Mouse (Mus musculus) regulatory T cell (primary cell): ENCODE measurements around the gene Gstp2.

Experiments used
- in situ Hi-C: fragments of 300-600 bp; cut with MboI, MseI; formaldehyde crosslinking; loops from one replicate; pipeline ENCODE4 v1.15.1; 2025; ENCODE audit warnings: high pct_unique_total_duplicates

Gstp2 gene

DNA sequence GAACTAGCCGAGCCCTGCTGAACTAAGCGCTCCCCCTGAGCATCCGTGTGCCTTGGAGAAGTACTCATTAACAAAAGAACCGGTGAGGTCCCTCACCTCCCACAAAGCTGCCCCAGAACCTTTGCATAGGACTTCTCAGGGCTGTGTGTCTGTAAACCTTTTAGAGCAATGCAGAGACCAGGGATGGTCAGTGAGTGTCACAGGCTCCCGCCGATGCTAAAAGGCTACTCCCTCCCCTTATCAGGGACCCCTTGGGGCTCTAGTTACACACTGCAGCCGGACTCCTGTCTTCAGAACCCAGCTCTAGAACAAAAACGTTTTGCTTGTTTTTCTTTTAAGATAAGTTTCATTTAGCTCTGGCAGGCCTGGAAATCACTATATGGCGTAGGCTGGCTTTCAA is 32.8 kb downstream of the Gstp2 start:
- in situ Hi-C loops = no loop called here

- in situ Hi-C loops = no loop called here
These were observed 33.3 kb downstream of the Gstp2 start, which contains the start of gene Ndufv1 for GRCm38 (mm10) chr19:4012432-4013022. Gene Ndufv1, minus strand, starts transcription at chr19:4012806.

- in situ Hi-C loops = no loop called here
These were observed 34.7 kb downstream of the Gstp2 start for GRCm38 (mm10) chr19:4011086-4011485.

- in situ Hi-C loops = no loop called here
These were observed 39.9 kb downstream of the Gstp2 start for GRCm38 (mm10) chr19:4005971-4006370.

DNA sequence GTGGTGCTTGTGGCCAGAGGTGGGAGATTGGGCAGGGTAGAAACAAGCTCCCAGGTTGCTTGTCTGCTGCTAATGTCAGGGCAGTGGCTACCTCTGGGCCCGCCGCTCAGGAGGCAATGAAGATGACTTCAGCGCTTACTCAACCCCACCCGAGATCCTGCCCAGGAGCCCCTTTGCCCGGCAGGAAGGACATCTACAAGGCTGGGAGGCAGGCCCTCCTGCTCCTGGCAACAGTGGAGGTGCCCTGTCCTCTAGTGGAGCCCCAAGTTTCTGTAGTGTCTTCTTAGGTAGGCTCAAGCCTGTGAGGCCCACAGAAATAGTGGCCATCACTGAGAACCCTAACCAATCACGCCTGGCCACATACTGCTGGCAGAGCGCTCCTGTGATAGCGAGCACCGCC is 40.7 kb downstream of the Gstp2 start:
- in situ Hi-C loops = no loop called here

- in situ Hi-C loops = no loop called here
These were observed 41.5 kb downstream of the Gstp2 start for GRCm38 (mm10) chr19:4004331-4004730.

GRCm38 (mm10) chr19:4003641-4004040 is 42.2 kb downstream of the Gstp2 start:
- in situ Hi-C loops = no loop called here

DNA sequence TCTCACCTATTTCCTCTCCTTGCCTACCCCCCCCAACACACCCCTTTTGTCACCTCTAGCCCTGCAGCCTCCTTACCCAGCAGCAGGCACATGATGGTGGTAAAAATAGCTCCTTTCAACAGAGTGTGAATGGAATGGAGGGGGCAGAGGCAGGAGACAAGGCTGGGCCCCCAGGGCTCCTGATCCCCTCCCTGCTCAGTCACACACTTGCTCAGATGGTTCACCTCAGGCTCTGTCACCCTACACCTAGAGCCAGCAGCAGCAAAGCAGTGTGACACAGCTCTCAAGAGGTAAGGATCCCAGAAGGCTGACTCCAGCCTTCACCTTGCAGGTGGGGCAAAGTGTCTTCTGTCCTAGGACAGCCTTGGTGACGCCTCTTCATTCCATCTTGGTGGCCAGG is 42.7 kb downstream of the Gstp2 start, which contains the start of gene Doc2g:
Doc2g (plus strand) TSS at position 202 of the 400 bp plus-strand sequence.
- in situ Hi-C loops = no loop called here

DNA sequence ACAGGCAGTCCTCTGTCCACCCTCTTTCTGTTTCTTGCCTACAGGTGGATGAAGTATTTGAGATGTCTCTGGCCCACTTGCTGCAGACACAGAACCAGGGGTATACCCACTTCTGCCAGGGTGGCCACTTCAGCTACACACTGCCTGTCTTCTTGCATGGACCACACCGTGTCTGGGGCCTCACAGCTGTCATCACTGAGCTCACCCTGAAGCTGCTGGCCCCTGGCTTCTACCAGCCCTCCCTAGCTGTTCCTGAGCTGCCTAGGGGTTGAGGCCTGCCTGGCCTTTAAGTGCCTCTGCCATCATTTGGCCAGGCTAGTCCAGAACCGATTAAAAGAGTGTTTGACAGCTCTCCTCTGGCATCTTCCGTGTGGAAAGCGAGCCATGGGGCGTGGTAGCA is 44.1 kb downstream of the Gstp2 start:
- in situ Hi-C loops = no loop called here

- in situ Hi-C loops = no loop called here
These were observed 44.8 kb downstream of the Gstp2 start for GRCm38 (mm10) chr19:4000949-4001525.

GRCm38 (mm10) chr19:4000119-4000900 is 45.5 kb downstream of the Gstp2 start, which contains the start of the genes Nudt8 and Gm49405:
Gene Nudt8, plus strand, starts transcription at chr19:4000580.
Gene Gm49405, plus strand, starts transcription at chr19:4000626.
- in situ Hi-C loops = no loop called here

- in situ Hi-C loops = no loop called here
These were observed 46.6 kb downstream of the Gstp2 start for GRCm38 (mm10) chr19:3999121-3999730.

GRCm38 (mm10) chr19:3998335-3998734 is 47.5 kb downstream of the Gstp2 start:
- in situ Hi-C loops = no loop called here

DNA sequence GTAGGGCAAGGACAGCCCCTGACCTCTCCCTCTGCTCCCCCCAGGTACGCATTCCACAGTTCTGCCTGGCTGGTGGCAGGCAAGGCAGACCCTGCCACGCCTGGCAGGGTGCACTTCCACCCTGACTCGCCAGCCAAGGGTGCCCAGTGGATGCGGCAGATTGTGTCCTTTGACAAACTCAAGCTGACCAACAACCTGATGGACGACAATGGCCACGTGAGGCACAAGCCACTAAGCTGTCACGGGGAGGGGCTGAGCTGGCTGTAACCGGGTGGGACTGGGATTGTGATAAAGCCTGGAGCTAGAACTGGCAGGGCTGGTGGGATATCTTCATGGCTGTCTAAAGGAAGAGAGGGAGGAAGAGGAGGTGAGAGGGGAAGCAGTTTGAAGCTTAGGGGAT is 48.6 kb downstream of the Gstp2 start:
- in situ Hi-C loops = no loop called here

GRCm38 (mm10) chr19:3996747-3997146 is 49.1 kb downstream of the Gstp2 start:
- in situ Hi-C loops = no loop called here

- in situ Hi-C loops = no loop called here
These were observed 49.7 kb downstream of the Gstp2 start for GRCm38 (mm10) chr19:3996106-3996505.

- in situ Hi-C loops = no loop called here
These were observed 50.3 kb downstream of the Gstp2 start for GRCm38 (mm10) chr19:3995505-3995904.

GRCm38 (mm10) chr19:3994932-3995331 is 50.9 kb downstream of the Gstp2 start:
- in situ Hi-C loops = no loop called here

GRCm38 (mm10) chr19:3992416-3992815 is 53.4 kb downstream of the Gstp2 start, which contains the start of gene Tbx10:
Gene Tbx10, plus strand, starts transcription at chr19:3992752.
- in situ Hi-C loops = no loop called here

GRCm38 (mm10) chr19:3991966-3992365 is 53.9 kb downstream of the Gstp2 start:
- in situ Hi-C loops = no loop called here

DNA sequence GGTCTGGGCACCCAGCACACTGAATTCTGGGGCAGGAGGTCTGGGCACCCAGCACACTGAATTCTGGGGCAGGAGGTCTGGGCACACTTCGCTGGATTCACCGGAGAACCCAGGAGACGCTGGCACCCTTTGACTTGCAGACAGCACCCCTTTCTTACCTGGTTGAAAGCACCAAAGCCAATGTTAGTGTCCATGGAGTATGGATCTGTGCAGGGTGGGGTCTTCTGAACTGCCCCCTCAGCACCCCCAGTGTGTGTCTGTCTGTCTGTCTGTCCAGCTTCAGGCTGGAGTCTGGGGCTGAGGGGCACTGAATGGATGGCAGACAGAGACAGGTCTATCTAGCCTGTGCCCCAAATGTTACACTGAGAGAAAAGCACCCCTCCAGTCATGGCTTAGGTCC is 54.3 kb downstream of the Gstp2 start:
- in situ Hi-C loops = no loop called here

DNA sequence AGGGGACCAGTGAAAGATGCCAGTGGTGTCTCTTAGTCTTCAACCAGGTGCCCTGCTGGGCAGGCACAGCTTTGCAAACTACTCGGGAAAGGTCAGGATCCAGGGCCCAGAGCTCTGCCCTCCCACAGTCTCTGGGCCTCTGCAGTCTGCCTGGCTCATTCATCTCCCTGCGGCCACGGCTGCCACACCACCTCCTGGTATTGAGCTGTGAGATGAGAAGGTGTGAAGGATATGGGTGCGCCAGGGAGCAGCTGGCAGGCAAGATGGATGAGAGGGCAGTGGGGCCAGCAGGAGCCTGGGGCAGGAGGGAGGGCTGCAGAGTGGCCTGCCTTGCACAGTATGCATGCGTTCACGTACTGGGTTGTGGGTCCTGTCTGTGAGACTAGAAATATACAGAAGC is 55.0 kb downstream of the Gstp2 start:
- in situ Hi-C loops = no loop called here
